Mouse (Mus musculus): ENCODE results near the gene Adrm1. TPM values are rescaled to one million over a fixed set of nuclear protein-coding genes. Genes with fewer than 3 reads are reported as not detected.

Gene Adrm1
- total and polyA plus RNA-seq, 3 experiments, result 287 to 312 TPM; not detected in 1

DNA sequence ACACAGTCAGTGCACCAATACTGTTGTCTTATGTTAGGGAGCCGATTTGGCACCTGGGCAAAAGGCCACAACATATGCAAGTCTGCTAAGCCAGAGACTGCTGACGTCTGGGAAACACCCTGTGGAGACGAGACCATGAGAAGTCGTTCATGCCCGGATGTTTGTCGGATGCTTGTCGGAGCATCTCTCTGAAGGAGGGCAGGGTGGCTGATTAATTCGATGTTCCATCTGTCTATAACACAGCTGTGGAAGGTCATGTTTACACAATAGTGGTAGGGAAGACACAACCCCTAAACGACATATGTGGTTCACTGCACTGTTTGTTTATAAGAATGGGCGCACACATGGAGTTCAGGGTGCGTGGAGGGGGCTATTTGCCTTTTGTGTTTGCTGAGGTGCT, 29.4 kb downstream of the Adrm1 start:
- DNase-seq (ENCODE audit: low read depth, low spot score), result no peak
- H3K27me3 ChIP-seq (ENCODE audit: control insufficient read depth in 1 of 2, insufficient read depth in 2 of 2, low read length in 2 of 2), result no peaks in the 10 kb centered on the region
- H3K79me2 ChIP-seq (ENCODE audit: control insufficient read depth, insufficient read depth, low read length, poor library complexity), result no peaks in the 10 kb centered on the region
- no peak overlapping the region for H3K4me3 ChIP-seq (ENCODE audit: control insufficient read depth in 1 of 2, insufficient read depth in 1 of 2, low read depth in 2 of 2, low read length in 2 of 2)
- no peaks in the 10 kb centered on the region for H3K4me1 ChIP-seq (ENCODE audit: control insufficient read depth in 1 of 2, insufficient read depth in 2 of 2, low read length in 2 of 2)
- no peak overlapping the region for H3K27ac ChIP-seq (ENCODE audit: control insufficient read depth, low read depth, low read length)
- no peaks in the 10 kb centered on the region for H3K9me3 ChIP-seq (replicated peaks; ENCODE audit: insufficient read depth, low read length)
- TF ChIP-seq POLR2A (IDR thresholded peaks at IDR 0.05; ENCODE audit: control insufficient read depth in 1 of 2, insufficient read depth in 1 of 2, low read depth in 1 of 2, low read length in 2 of 2, poor library complexity in 1 of 2) (no peak), KAT2A (conservative IDR thresholded peaks at IDR 0.05; ENCODE audit: low read depth, low read length) (no peak), SIN3A (IDR thresholded peaks at IDR 0.05; ENCODE audit: low read length) (no peak), ELF1 (IDR thresholded peaks at IDR 0.05; ENCODE audit: low read depth, low read length) (no peak), NELFE (IDR thresholded peaks at IDR 0.05; ENCODE audit: low read depth, low read length) (no peak), MYB (IDR thresholded peaks at IDR 0.05; ENCODE audit: low read depth, low read length) (no peak), RAD21 (IDR thresholded peaks at IDR 0.05; ENCODE audit: low read depth, low read length) (no peak), GABPA (IDR thresholded peaks at IDR 0.05; ENCODE audit: low read depth, low read length) (no peak), USF1 (IDR thresholded peaks at IDR 0.05; ENCODE audit: low read depth, low read length) (no peak), CHD2 (IDR thresholded peaks at IDR 0.05; ENCODE audit: low read length) (no peak), MYC (IDR thresholded peaks at IDR 0.05; ENCODE audit: low read depth, low read length) (no peak), MAX (IDR thresholded peaks at IDR 0.05; ENCODE audit: low read length) (no peak), E2F4 (IDR thresholded peaks at IDR 0.05; ENCODE audit: borderline replicate concordance, low read depth, low read length) (no peak), JUND (IDR thresholded peaks at IDR 0.05; ENCODE audit: low read depth, low read length) (no peak), UBTF (IDR thresholded peaks at IDR 0.05; ENCODE audit: borderline replicate concordance, insufficient read depth, low read depth, low read length) (no peak), GATA1 (IDR thresholded peaks at IDR 0.05; ENCODE audit: low read depth, low read length) (no peak), MXI1 (IDR thresholded peaks at IDR 0.05; ENCODE audit: low read depth, low read length) (no peak), CTCF (IDR thresholded peaks at IDR 0.05 in 2 of 3, conservative IDR thresholded peaks at IDR 0.05 in 1 of 3; ENCODE audit: control insufficient read depth in 1 of 3, insufficient read depth in 1 of 3, low read depth in 2 of 3, low read length in 3 of 3, poor library complexity in 1 of 3, severe bottlenecking in 1 of 3) (no peak), POLR2AphosphoS2 (IDR thresholded peaks at IDR 0.05; ENCODE audit: low read length) (no peak)
- H3K9ac ChIP-seq (ENCODE audit: control insufficient read depth, low read depth, low read length, poor library complexity, severe bottlenecking), result no peak overlapping the region
- H3K36me3 ChIP-seq (ENCODE audit: control insufficient read depth in 1 of 2, insufficient read depth in 2 of 2, low read length in 2 of 2), result no peaks in the 10 kb centered on the region

DNA sequence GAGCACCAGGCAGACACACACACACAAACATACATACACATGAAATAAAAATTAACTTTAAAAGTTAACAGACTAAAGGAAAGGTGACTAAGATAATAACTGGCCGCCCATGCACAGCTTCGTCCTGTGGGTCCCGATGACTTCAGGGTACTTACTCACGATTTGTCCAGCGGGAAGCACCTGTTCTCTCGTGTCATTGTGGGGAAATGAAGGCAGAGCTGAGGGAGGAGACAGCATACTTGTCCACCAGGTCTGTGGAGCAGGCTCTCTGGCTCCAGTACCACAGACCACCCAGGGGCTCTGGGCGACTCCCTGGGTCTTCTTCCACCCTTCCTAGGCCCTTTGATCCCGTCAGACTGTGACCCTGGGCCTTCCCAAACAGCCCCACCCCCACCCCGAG, 30.0 kb downstream of the Adrm1 start:
- Histone ChIP-seq H3K9me3 (replicated peaks; ENCODE audit: insufficient read depth, low read length) (no peaks in the 10 kb centered on the region), H3K4me1 (ENCODE audit: control insufficient read depth in 1 of 2, insufficient read depth in 2 of 2, low read length in 2 of 2) (no peaks in the 10 kb centered on the region), H3K36me3 (ENCODE audit: control insufficient read depth in 1 of 2, insufficient read depth in 2 of 2, low read length in 2 of 2) (no peaks in the 10 kb centered on the region), H3K4me3 (ENCODE audit: control insufficient read depth in 1 of 2, insufficient read depth in 1 of 2, low read depth in 2 of 2, low read length in 2 of 2) (no peak overlapping the region), H3K9ac (ENCODE audit: control insufficient read depth, low read depth, low read length, poor library complexity, severe bottlenecking) (no peak overlapping the region), H3K79me2 (ENCODE audit: control insufficient read depth, insufficient read depth, low read length, poor library complexity) (no peaks in the 10 kb centered on the region), H3K27me3 (ENCODE audit: control insufficient read depth in 1 of 2, insufficient read depth in 2 of 2, low read length in 2 of 2) (no peaks in the 10 kb centered on the region), H3K27ac (ENCODE audit: control insufficient read depth, low read depth, low read length) (no peak overlapping the region)
- TF ChIP-seq JUND (IDR thresholded peaks at IDR 0.05; ENCODE audit: low read depth, low read length), result no peak
- TF ChIP-seq MAX (IDR thresholded peaks at IDR 0.05; ENCODE audit: low read length), result no peak
- no peak for TF ChIP-seq KAT2A (conservative IDR thresholded peaks at IDR 0.05; ENCODE audit: low read depth, low read length)
- DNase-seq (ENCODE audit: low read depth, low spot score), result no peak

Data from MEL (cell line).